Mouse (Mus musculus) lung, adult 18-20 months (tissue): Measurements from ENCODE around the gene E2f4.

Source experiments
- DNase-seq, 2 experiments: peaks; one replicate each; pipeline ENCODE4 v3.0.0; 2022; ENCODE audit warnings: mixed read lengths in 2 of 2

Gene E2f4

GRCm38 (mm10) chr8:105323183-105323582, 25.7 kb downstream of the E2f4 start:
- DNase-seq = no peak

DNA sequence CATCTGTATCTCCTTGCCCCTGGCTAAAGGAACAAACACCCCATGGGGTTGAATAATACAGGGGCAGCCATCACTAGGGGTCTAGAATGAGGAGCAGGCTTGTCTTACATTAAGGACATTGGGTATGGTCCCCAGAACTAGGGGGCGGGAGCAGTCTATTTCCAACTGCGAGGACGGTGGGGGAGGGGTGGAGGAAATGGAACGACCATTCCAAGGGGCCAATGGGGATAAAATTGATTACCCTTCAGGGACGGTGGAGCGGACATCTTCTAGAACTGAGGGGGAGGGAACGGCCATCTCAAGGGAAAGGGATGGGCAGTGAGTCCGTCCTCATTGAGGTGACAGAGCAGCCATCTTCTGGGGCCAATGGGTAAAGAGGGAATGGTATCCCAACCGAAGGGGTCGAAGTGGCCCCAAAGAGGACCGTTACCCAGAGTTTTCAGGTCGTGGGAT, 28.2 kb downstream of the E2f4 start:
- DNase-seq = no peak

DNA sequence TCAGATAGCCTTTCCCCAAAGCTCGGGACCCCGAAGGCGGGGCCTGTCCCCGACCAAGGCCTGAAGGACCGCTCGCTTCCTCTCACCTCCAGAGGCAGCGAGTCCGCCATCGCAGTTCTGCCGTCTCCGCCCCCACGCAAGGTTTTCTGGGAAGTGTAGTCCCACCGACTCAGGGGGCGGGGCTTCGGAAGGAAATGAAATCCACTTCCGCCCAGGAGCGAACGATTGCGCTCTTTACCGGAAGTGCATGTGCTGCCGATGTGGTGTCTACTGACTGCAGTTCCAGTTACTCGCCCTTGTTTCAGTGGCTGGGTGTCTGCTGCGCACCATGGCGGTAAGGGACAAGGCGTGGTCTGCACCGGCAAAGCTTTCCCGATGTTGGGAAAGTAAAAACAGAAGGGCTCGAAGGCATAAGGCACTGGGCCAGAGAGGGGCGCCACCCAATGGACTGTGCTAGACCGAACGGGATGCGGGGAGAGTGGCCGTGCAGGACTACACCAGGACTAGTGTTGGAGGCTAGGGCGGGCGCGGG, 28.7 kb downstream of the E2f4 start, which contains the start of the genes Lrrc29 and Tmem208:
TSS of gene Lrrc29 (minus strand) at position 138 of the 532 bp plus-strand sequence.
TSS of gene Tmem208 (plus strand) at position 214 of the 532 bp plus-strand sequence.
- peak; percentile 97 to 98 for DNase-seq

- DNase-seq = no peak
Measured at GRCm38 (mm10) chr8:105326968-105327367, 29.5 kb downstream of the E2f4 start.

DNA sequence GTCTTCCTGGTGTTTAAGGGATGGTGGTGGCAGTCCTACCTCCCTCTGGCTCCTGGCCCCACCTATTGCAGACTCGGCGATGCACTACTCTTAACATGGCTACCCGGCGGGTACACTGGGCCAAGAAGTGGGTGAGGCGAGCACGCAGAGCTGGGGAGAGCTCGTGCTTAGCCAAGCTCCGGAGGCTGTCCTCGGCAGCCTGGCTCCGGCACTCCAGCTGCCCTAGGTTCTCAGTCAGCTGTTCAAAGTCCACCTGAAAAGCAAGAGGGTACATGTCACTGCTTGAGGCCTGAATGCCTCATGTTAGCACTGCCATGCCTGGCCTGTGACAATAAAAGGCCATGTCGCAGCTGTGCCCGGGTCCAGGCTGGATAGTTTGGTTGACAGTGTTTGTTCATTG, 32.9 kb downstream of the E2f4 start:
- DNase-seq = peak in 1 of 2 experiments; percentile 2

GRCm38 (mm10) chr8:105331469-105331868, 34.0 kb downstream of the E2f4 start:
- DNase-seq = no peak

- DNase-seq = peak in 1 of 2 experiments; percentile 2
Measured at GRCm38 (mm10) chr8:105331931-105332330, 34.5 kb downstream of the E2f4 start.

- no peak for DNase-seq
Measured at GRCm38 (mm10) chr8:105332523-105332922, 35.1 kb downstream of the E2f4 start.

- no peak for DNase-seq
Measured at GRCm38 (mm10) chr8:105336373-105337130, 39.1 kb downstream of the E2f4 start.

DNA sequence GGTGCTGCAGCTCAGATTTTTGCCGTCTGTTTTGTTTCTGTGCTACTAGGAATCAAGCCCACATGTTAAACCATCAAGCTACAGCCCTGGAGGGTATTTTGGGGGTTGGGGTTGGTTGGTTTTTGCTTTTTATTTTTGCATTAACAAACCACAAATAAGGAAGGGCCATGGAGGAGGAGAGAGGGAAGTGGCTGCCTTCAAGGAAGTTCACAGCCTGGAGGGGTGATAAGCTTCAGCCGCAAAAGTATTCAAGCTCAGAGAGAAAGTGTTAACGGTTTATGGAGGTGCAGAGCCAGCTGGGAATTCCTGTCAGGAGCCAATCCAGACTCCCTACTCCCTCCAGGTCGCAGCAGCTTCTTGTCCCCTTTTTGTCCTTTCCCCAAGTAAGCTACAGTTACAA, 41.5 kb downstream of the E2f4 start:
- peak in 1 of 2 experiments; percentile 2 for DNase-seq

DNA sequence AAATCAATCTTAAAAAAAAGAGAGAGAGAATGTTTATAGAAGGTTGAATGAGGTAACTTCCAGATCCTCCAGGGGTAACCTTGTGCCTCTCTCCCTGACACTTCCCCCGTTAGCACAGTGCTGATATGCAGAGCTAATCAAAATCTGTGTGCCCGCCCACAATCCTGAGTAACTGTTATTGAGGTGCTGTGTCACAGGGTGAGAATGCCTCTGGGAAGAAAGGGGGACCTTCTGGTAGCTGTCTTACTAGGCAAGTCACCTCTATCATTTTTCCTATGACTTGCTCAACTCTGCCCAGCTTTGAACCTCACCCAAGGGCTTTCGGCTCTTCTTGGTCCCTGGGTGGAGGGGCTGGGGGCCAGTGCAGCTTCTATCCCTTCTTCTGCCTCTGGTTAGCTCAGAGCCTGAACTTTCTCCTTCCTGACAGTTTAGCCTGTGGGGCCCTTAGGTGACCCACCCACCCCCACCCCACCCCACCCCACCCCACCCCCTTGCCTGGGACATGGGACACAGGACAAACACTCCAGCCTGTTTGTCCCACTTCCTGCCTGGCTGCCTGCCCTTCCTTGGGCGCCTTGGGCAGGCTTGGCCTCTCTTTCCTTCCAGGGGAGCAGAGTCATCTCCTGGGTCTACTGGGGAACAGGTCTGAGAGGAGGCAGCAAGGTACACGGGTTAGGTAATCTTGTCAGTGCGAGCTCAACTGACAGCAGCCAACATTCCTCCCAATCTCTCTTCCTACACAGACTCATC, 42.6 kb downstream of the E2f4 start:
- DNase-seq = peak; percentile 87 to 94

DNA sequence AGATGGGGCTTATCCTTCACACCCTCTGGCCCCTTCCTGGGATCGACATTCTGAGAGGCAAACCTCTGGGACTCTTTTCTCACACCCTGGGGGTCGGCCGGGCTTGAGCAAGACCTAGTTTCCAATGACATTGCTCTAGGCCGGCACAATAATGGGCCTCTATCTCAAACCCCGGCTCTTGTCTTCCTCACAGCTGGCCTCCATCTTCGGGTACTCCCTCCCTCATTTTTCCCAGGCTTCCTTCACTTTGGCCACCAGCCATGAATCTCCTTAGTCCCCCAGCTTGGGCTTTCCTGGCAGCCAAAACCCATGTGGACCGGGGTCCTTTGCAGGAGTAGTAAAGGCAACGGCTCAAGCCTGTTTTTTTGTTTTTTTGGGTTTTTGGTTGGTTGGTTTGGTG, 43.9 kb downstream of the E2f4 start:
- DNase-seq = peak; percentile 71 to 80

- no peak for DNase-seq
Measured at GRCm38 (mm10) chr8:105342768-105343167, 45.3 kb downstream of the E2f4 start.

GRCm38 (mm10) chr8:105343791-105344574, 46.5 kb downstream of the E2f4 start:
- peak; percentile 48 to 76 for DNase-seq

DNA sequence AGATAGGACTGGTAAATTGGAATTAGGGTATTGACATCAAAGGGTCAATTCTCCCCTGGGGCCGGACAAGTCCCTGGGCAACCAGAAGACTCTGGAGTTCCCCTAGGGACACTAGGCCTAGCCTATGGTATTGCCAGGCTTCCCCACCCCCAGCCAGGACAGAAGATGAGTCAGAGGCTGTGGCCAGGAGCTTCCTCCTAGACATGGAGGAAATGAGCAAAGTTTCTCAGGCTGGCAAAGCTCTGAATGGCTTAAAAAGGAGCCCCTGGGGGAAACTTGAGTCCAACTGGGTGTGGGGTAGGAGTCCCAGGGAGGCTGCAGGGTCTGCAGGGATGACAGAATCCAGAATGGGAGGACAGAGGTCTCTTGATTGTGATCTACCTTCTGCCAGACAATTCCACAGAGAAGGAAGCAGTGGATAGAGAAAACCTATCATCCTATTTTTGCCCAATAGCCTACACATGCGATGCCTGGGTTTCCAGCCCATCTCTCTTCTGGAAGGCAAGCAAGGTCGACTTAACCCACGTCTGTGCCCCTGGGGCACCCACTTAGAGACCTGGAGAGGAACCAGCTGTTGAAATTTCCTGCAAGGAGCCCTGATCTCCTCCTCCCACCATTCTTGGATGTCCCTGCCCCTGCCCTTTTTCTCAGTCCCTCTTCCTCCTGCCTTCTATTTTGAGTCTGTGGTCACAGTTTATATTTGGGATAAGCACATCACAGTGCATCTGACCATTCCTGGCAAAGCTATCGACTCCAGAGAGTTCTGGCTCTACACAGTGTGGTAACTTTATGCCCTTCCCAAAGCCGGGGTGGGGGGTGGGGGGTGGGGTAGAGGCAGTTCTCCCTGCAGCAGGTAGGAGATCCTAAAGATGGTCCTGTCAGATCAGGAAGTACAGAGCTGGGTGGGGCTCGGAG, 47.9 kb downstream of the E2f4 start:
- DNase-seq = peak; percentile 69 to 74

GRCm38 (mm10) chr8:105346611-105347427, 49.4 kb downstream of the E2f4 start:
- DNase-seq = peak; percentile 87 to 91

GRCm38 (mm10) chr8:105347428-105348221, 50.2 kb downstream of the E2f4 start, which contains the start of gene Fhod1:
Gene Fhod1, minus strand, starts transcription at chr8:105347953.
- DNase-seq = peak; percentile 97 to 98

DNA sequence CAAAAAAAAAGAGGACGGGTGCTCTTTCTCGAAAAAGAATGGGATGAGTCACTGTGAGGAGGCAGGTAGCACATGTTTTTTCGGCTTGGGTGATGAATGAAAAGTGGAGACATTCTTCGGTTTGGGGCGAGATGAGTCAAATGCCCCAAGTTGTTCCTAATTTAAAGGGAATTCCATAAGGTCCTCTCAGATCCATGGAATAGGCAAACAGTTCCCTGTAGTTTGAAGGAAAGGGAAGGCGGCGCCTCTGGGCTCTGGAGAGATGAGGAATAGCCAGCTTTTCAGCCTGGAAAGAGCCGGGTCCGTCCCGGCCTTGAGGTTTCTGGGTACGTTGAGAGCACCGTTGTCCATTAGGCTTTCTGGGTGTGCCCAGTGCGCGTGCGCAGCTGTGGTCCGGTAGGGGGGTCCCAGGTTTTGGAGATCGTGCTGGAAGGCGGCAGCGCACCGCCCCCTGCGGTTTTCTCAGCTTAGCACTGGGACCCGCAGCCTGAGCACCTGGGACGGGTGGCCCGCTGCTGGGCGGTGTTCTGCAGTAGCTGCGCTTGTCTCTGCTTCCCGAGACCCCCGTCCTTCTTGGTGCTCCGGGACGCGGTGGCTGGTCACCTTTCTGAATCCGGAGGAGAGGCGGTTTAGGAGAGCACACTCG, 51.1 kb downstream of the E2f4 start, which contains the start of gene Slc9a5:
TSS of gene Slc9a5 (plus strand) at position 394 of the 646 bp plus-strand sequence.
- DNase-seq = peak; percentile 51 to 54
